Mouse (Mus musculus): ENCODE results near the gene Prss22.
"Not testable (repeated sequence)": the region's sequence is repeated elsewhere in the genome, so short reads cannot be mapped to it uniquely, and the experiment has no call there.

Gene Prss22

GRCm38 (mm10) chr17:23995421-23995820 is 2.5 kb downstream of the Prss22 start:
- DNase-seq (ENCODE audit: low read depth): no peak

GRCm38 (mm10) chr17:23994667-23995066 is 3.2 kb downstream of the Prss22 start:
- DNase-seq (ENCODE audit: low read depth): no peak

GRCm38 (mm10) chr17:23993559-23994428 is 4.1 kb downstream of the Prss22 start:
- peak; percentile 91 for DNase-seq (ENCODE audit: low read depth)

- DNase-seq (ENCODE audit: low read depth): peak; percentile 22
Observed at GRCm38 (mm10) chr17:23992789-23993553, 4.9 kb downstream of the Prss22 start.

DNA sequence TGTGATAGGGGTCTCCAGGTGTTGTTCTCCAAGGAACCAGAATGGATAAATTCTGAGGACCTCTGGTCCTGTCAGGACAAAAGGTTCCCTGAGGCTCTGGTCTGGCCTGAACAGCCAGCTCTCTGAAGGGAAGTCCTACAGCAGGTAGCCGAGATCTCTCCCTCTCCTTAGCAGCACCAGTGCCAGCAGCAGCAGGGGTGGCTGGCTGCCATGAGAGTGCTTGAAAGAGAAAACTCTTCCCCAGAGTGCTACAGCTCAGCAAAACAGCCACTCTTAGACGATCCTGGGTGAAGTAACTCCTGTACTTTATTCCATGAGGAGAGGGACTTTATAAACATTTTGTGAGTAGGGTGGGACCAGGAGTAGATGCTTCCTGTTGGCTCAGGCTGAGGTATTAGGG is 8.1 kb downstream of the Prss22 start:
- no peak for DNase-seq (ENCODE audit: low read depth)

DNA sequence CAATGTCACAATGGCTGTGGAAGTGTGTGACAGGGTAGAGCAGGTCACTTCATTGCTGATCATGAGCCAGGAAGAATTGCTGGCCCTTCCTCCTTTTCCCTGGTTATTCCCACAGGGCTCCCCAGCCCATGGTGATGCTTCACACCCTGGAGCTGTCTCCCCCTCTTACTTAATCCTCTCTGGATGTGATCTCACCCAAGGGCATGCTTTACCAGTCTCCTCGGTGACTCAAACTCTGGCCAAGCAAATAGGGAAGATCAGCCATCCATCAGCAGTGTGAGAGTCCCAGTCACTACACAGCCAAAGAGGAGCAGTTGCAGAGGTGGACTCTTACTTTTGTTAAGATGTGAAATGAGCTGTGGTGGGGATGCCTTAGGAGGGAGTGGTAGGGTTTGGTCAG is 12.9 kb downstream of the Prss22 start:
- no peak for DNase-seq (ENCODE audit: low read depth)

GRCm38 (mm10) chr17:23982912-23983311 is 15.0 kb downstream of the Prss22 start:
- no peak for DNase-seq (ENCODE audit: low read depth)

- peak; percentile 51 for DNase-seq (ENCODE audit: low read depth)
Observed at GRCm38 (mm10) chr17:23980297-23980909, 17.5 kb downstream of the Prss22 start, which contains the start of gene Prss30. Prss30 (minus strand) TSS chr17:23980566.

DNA sequence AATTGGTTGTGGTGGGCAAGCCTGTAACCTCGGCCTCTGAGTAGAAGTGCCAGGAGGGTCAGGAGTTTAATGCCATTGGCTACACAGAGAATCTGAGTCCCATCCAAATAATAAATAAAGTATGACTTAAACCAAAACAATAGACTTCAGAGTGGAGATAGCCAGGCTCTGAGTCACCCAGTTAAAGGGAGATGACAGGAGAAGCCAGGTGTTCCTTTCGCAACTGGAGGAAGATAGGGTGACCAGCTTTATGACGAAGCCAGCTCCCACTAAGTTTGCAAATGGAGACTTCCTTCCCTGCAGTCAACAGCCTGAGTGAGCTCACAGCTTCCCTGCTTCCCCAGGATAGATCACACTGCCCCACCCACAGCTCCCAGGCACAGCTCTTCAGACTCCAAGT is 18.4 kb downstream of the Prss22 start:
- no peak for DNase-seq (ENCODE audit: low read depth)

DNA sequence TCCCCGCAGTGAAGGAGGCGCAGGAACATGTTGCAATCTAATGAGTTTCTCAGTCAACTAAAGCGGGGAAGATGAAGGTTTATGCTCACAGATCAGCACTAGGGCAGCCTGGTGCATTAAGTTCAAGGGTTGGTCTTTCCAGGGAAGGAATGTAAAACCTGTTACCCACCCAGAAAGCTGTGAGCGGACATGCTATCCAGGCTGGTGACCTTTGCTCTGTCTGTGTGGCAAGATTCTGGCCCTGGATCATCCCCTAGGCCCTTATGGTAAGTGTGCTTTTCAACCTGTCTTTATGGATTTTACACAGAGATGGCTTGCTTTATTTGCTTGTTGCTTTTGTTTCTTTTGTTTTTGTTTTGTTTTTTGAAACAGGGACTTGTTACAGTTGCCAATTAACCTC is 21.2 kb downstream of the Prss22 start:
- DNase-seq (ENCODE audit: low read depth): no peak

- DNase-seq (ENCODE audit: low read depth): no peak
Observed at GRCm38 (mm10) chr17:23971315-23971714, 26.6 kb downstream of the Prss22 start.

DNA sequence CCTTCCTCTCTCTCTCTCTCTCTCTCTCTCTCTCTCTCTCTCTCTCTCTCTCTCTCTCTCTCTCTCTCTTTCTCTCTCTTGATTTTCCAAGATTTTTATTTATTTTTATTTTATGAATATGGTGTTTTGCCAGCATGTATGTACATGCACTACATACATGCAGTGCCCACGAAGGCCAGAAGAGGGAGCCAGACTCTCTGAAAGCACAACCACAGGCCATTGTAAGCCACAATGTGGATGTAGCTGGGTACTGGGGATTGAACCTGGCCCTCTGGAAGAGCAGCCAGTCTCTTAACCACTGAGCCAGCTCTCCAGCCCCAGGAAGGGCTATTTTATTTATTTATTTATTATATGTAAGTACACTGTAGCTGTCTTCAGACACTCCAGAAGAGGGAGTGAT is 28.7 kb downstream of the Prss22 start:
- peak; percentile 81 for DNase-seq (ENCODE audit: low read depth)

DNA sequence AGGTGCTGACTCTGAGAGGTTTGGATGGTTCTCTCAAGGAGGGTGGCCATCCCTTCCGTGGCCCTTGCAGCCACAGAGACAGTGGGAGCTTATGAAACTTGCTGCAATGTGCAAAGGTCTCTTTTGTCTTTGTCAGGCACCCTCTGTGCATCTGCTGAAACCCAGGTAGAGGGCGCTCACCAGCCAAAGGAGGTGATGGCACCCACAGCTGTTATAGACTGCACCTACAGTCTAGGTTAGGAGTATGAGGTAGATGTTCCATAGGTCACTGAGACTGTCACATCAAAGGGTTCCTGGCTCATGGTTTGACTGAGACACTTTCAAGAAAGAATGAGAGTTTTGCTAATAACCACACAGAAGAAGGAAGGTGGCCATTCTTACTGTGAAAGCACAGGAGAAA is 29.1 kb downstream of the Prss22 start:
- peak; percentile 24 for DNase-seq (ENCODE audit: low read depth)

- no peak for DNase-seq (ENCODE audit: low read depth)
Observed at GRCm38 (mm10) chr17:23966658-23967401, 31.1 kb downstream of the Prss22 start.

- DNase-seq (ENCODE audit: low read depth): no peak
Observed at GRCm38 (mm10) chr17:23965805-23966425, 32.0 kb downstream of the Prss22 start.

- DNase-seq (ENCODE audit: low read depth): no peak
Observed at GRCm38 (mm10) chr17:23961573-23962122, 36.3 kb downstream of the Prss22 start.

- peak; percentile 88 for DNase-seq (ENCODE audit: low read depth)
Observed at GRCm38 (mm10) chr17:23960084-23960738, 37.7 kb downstream of the Prss22 start.

GRCm38 (mm10) chr17:23955174-23955573 is 42.7 kb downstream of the Prss22 start, which contains the start of gene Sbpl:
Sbpl (minus strand) TSS chr17:23955274.
- DNase-seq (ENCODE audit: low read depth): no peak

GRCm38 (mm10) chr17:23950828-23951227 is 47.1 kb downstream of the Prss22 start:
- not testable (repeated sequence) for DNase-seq (ENCODE audit: low read depth)

DNA sequence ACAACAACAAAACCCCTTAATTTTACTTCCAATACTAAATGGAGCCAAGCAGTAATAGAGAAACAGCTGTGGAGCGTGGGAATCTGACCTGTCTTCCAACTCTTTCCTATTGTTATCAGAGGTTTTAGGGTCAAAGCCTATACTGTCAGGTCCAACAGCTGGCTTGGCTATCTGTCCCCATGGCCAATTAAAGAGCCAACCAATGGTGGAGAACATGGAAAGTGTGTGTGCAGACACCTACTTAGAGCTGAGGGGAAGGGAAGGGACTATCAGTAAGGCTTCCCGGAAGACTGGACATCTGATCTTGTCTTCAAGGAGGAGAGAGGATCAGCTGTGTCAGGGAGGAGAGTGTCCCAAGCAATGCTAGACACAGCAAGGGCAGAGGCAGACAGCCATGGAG is 48.8 kb downstream of the Prss22 start:
- DNase-seq (ENCODE audit: low read depth): no peak

Data from naive thymus-derived CD4-positive, alpha-beta T cell, adult 2 months (primary cell).